Mouse (Mus musculus) ovary, postnatal 14 days (tissue): ENCODE data around the gene Kdm6b.
A peak's percentile ranks its signal among the peaks of the same experiment; 100 is the strongest.

Experiments
- DNase-seq: peaks from one replicate; pipeline ENCODE4 v3.0.0; 2022; ENCODE audit warnings: low spot score

Kdm6b gene

DNA sequence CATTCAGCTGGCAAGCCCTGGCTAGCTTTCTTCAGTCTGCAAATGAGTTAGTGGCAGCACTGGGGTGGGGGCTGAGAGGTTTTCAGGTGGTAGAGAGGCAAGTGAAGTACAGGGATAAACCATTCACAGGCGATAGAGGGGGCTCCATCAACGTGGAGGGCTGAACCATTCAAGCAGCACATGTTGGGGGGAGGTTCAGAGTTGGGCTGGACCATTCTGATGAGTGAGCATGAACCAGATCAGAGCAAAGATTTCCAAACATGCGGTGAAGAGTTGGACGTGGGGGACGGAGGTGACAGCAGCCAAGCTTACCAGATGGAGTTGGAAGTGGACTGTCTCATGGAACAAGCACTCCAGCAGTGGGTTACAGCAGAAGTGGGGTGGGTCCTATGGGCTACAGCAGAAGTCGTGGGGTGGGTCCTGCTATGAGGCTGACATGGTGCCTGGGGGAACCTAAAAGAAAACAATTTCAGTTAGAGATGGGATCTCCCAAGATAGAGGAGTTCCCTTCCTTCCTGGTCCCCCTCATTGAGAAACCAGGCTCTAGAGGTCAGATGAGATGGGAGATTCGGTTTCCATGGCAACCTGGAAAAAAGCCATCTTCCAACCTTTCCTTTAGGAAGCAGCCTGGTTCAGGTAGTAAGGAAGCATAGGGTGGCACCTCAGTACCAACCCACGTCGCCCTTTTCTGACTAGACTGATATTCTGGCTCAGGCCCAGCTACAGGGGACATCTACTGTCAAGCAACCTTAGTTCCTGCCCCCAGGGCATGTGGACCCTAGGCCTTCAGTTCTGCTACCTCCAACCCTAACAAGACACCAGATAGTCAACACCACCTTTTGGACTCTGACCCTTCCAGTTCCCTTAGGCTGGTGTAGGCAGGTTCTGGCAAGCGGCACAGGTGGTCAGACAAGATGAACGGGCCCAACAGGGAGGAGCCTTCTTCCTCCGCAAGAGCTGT lies at the start of gene Kdm6b:
Gene Kdm6b (minus strand): TSS at position 455 of the 961 bp plus-strand sequence.
- no peak for DNase-seq

DNA sequence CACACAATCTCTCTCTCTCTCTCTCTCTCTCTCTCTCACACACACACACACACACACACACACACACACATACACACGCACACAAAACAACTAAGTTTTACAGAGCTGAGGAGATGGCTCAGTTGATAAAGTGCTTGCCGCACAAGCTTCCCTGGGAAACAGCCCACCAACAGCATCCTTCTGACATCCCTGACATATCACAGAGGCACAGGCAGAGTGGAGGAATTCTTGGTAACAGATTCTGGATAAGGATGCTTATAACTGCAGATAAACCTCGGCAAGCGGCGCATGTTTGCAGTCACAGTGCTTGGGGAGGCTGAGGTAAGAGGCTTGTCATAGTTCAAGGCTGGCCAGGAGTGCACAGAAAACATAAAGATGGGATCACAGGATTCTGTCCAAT lies 48.1 kb upstream of the Kdm6b start:
- no peak for DNase-seq

DNA sequence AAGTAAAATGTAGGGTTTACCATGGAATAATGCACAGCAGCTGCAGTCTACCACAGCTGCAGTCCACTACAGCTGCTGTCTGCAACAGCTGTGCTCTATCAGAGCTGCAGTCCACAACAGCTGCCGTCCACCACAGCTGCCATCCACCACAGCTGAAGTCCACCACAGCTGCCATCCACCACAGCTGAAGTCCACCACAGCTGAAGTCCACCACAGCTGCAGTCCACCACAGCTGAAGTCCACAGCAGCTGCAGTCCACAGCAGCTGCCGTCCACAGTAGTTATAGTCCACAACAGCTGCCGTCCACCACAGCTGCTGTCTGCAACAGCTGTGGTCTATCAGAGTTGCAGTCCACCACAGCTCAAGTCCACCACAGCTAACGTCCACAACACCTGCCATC lies 46.4 kb upstream of the Kdm6b start:
- no peak for DNase-seq

DNA sequence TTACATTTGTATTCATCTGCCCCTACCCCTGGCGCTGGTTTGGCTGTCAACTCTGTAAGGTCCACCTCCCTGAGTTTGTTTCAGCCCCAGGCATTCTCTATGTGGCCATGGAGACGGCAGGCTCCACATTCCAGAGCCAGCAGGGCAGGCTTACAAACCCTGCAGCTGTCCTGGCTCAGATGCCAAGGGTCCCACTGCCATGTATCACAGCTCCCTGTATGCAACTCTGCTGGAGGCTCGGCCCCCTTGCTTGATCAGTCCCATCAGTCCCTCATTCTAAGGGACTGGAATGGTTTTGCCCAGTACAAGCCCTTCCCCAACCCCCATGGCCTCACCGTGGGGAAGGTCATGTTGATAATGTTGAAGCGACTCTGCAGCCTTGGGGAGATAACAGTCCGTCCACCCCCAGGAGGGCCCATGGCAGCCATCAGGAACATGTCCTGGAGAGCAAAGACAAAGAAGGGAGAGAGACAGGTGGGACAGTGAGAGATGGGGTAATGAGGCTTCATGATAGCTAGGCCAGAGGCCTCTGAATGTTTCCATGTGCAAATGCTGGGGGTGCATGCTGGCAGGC lies 43.6 kb upstream of the Kdm6b start:
- no peak for DNase-seq

DNA sequence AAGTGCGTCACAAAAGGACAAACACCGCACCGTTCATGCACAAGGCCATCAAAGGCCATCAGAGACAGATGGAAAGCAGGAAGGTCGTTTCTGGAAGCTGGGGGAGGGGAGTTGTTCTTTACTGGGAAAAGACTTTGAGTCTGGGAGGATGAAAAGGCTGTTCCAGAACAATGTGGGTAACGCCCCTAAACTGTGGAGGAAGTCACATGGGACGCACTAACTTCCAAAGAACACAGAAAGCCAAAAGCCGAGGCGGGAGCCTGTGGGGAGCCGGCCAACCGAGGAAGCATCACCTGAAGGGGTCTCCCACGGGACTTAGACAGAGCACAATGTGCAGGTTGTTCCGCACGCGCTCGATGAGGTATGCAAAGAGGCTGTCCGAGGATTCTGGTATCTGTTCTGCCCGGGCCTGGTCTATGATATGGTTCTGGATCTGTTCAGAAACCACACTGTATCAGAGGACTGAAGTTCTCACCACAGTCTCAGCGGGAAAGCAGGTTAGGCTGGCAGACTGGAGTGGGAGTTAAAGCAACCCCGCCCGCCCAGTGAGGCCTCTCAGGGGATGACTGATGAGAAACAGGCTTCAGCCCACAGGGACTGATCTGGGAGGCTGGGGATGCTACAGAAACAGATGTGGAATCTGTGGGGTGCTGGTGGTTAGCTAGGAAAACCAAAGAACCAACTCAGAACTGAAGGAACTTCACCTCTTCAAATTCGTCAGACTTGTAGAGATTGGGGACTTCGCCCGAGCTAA lies 38.8 kb upstream of the Kdm6b start:
- DNase-seq, result no peak

DNA sequence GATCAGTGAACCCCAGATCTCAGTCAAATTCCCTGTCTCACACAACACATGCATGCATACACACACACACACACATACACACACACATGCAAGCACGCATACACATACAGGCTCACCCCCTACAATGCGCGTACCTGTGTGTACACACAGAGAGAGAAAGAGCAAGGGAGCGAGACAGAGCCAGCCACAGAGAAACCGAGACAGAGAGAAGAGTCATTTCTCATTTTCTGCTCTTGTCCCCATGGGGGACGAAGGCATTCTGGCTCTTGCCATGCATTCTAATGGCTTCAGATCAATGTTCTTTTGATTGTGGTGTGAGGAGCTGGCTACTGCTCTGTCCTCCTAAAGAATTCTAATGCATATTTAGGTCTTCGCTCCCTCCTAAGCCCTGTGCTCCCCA lies 33.8 kb upstream of the Kdm6b start:
- DNase-seq, result no peak

DNA sequence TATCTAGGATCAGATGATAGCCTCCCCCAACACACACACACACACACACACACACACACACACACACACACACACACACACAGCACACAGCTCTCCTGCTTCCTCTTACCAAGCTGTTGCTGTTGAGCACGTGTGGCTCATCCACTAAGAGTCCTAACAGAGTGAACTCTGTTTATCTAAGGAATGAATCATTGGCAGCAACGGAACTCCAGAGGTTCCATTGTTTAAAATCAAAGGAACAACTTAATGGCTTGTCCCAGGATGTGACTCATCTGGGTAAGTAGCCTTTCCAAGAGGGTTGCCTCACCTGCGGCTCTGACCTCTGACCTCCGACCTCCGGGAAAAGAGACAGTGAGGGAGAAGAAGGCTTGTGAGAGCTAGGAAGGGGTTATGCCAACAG lies 29.9 kb upstream of the Kdm6b start:
- no peak for DNase-seq

DNA sequence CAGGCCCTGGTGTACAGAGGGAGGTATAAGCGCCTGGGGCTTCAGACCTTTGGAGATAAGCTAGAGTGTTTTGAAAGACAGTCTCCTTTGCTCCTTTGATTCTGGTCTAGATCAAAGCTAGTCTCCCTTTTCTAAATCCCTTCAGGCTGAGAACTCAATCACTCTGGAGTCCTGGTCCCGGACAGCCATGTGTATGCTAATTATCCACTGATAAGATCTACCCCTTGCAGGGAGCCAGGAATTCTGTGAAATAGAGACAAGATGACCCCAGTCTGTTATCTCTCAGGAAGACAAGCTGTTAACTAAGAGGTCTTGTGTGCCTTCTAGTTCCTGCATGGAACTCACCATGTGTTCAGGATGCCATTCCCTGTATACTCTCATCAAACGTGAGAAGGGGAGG lies 23.8 kb upstream of the Kdm6b start:
- no peak for DNase-seq

GRCm38 (mm10) chr11:69433189-69433588 lies 19.7 kb upstream of the Kdm6b start:
- no peak for DNase-seq

- DNase-seq, result no peak
These were observed 19.1 kb upstream of the Kdm6b start for GRCm38 (mm10) chr11:69432640-69432982.

GRCm38 (mm10) chr11:69431829-69432639 lies 18.6 kb upstream of the Kdm6b start:
- DNase-seq, result peak; percentile 62

DNA sequence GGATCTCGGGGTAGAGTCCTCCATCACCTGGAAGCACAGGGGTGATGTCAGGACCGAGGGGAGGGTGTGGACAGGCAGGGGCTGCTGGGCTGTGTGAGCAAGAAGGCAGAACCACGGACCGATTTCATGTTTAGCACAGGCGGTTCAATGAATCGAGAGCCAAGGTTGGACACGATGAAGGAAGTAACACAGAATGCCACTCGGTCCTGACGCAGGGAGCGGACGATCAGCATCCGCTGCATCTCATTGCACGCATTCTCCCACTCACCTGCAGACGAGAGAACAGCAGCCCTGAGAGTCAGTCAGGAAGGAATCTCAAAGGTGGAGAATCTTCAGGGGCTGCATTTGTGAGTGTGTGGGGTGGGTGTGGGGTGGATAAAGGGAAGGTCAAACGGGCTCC lies 17.2 kb upstream of the Kdm6b start:
- DNase-seq, result no peak

DNA sequence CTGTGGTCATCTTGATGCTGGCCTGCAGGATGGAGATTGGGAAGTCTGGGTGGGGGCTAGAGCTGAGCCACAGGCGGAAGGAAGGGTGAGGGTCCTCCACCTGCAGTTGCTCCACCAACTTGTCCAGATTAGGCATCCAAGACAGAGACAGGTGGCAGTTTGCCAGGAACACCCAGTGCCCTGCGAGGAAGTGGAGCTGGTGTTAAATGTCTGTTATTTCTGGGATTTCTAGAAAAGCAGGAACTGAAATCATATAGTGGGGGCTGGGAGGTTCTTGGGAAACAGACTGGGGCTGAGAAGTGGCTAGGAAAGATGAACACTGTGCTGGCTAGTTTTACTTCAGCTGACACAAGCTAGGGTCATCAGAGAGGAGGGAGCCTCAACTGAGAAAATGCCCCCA lies 15.8 kb upstream of the Kdm6b start:
- no peak for DNase-seq

GRCm38 (mm10) chr11:69428751-69429150 lies 15.3 kb upstream of the Kdm6b start:
- DNase-seq, result no peak

DNA sequence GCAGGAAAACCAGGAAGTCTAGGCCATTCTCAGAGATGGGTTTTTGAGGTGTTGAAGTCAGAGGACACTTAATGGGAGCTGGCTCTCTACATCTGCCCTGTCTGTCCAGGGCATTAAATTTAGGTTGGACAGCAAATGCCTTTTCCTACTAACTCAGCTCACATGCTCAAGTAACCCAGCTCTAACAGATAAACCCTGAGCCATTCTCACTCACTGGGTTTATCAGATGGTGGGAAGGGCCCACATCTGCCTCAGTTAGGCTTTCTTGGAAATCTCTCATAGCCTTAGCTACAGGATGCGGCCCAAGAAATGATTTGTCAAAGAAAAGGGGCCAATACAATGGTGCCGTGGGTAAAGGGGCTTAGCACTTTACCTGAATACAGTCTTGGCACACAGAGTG lies 12.8 kb upstream of the Kdm6b start:
- no peak for DNase-seq

- no peak for DNase-seq
These were observed 10.4 kb upstream of the Kdm6b start for GRCm38 (mm10) chr11:69423885-69424284.

GRCm38 (mm10) chr11:69422842-69423241 lies 9.4 kb upstream of the Kdm6b start:
- no peak for DNase-seq

GRCm38 (mm10) chr11:69421131-69421977 lies 7.9 kb upstream of the Kdm6b start:
- no peak for DNase-seq

DNA sequence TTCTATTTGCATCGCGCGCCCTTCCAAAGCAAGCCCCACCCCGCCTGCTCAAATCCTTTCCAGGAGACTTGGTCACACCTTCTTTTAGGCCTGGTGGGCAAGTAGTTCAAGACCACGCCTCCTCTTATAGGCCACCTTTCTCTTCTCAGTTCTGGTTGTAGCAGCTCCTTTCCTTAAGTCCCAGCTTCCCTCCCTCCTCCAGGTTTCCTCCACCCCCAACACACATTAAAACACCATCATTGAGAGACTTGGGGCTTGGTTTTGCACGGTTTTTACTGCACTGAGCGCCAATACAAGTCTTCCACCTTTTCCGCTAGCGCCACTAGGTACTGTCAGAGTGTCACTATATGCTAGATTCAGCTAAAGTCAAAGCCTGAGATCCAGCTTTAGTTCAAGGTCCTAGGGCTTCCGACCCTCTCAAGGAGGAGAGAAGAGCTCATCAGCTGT lies 7.1 kb upstream of the Kdm6b start:
- no peak for DNase-seq

DNA sequence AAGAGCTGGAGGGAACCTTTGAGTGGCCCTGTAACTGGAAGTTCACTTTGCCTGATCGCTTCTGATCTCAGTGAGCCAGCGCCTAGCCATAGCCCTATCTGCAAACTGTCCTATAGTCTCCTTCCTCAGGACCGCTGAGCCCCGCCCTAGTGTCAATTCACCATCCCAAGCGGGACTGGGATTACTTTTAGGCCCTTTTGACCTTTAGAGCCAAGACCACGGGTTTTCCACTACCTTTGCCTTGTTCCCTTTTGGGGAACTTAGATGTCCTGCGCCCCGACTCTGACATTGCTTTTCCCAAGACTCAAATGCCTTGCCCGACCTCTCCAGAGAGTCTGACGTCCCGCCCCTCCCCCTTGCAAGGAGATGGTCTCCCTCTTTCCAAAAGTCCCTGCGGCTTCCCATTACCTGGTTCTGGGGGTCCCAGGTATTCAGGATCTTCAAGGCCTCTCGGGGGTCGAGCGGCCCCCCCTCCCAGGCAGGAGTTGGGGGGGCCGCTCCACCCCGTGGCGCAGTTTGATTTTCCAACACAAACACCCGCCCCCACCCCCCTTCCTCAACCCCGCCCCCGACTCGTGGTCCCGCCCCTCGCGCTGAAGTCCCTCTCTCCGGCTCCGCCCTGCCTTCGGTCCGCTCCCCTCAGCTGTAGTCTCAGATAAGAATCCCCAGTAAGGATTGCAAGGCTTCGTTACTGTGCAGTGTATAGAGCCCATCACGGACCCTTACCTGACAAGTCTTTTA lies 6.5 kb upstream of the Kdm6b start:
- DNase-seq, result no peak
